Mouse (Mus musculus) liver, embryonic 12.5 days (tissue): ENCODE data around the gene Ccne1. TPM values are rescaled to one million over a fixed set of nuclear protein-coding genes. Genes with fewer than 3 reads are reported as not detected.
"Not testable (repeated sequence)": the region's sequence is repeated elsewhere in the genome, so short reads cannot be mapped to it uniquely, and the experiment has no call there.

Experiments
- ATAC-seq: fragments of 200-750 bp; cut with Nextera tagmentation; 2 replicates; pipeline ENCODE4 v1.8.0; 2017; ENCODE audit warnings: moderate number of reproducible peaks, mild to moderate bottlenecking, moderate library complexity
- H3K27ac ChIP-seq: fragments of 300-500 bp; sonication (generic); 2 replicates; pipeline ENCODE4 v1.5.1; 2016; ENCODE audit warnings: mild to moderate bottlenecking
- H3K27me3 ChIP-seq: fragments of 300-500 bp; sonication (generic); replicated peaks from 2 replicates; pipeline ENCODE4 v1.6.1; 2016; ENCODE audit warnings: mild to moderate bottlenecking, moderate library complexity
- H3K36me3 ChIP-seq: fragments of 300-500 bp; sonication (generic); 2 replicates; pipeline ENCODE4 v1.6.1; 2016; ENCODE audit warnings: mild to moderate bottlenecking, moderate library complexity
- H3K4me1 ChIP-seq: fragments of 300-500 bp; sonication (generic); 2 replicates; pipeline ENCODE4 v1.6.1; 2016
- H3K4me2 ChIP-seq: fragments of 300-500 bp; sonication (generic); 2 replicates; pipeline ENCODE4 v1.6.1; 2016; ENCODE audit warnings: mild to moderate bottlenecking, moderate library complexity
- H3K4me3 ChIP-seq: fragments of 300-500 bp; sonication (generic); 2 replicates; pipeline ENCODE4 v1.5.1; 2016; ENCODE audit warnings: mild to moderate bottlenecking, moderate library complexity
- H3K9ac ChIP-seq: fragments of 300-500 bp; sonication (generic); 2 replicates; pipeline ENCODE4 v1.6.1; 2016; ENCODE audit warnings: mild to moderate bottlenecking, moderate library complexity
- H3K9me3 ChIP-seq: fragments of 300-500 bp; sonication (generic); replicated peaks from 2 replicates; pipeline ENCODE4 v1.6.1; 2016; ENCODE audit warnings: mild to moderate bottlenecking, moderate library complexity
- WGBS: fragments of 180-500 bp; shearing (Covaris S2); methylation state at CpG from one replicate; pipeline ENCODE4 v1.1.7; 2016; ENCODE audit not compliant: insufficient replicate concordance; 5-methylcytosine and 5-hydroxymethylcytosine counted together
- polyA plus RNA-seq: library from polyadenylated mRNA; unstranded; fragments of >200 nt; fragmentation: Nextera tagmentation; extraction: Ambion mirVana; gene quantifications from 2 replicates; pipeline ENCODE4 v1.2.1, GENCODE M21; 2016

Gene Ccne1
- polyA plus RNA-seq, 1 experiment from 2014 or later: 150 TPM

DNA sequence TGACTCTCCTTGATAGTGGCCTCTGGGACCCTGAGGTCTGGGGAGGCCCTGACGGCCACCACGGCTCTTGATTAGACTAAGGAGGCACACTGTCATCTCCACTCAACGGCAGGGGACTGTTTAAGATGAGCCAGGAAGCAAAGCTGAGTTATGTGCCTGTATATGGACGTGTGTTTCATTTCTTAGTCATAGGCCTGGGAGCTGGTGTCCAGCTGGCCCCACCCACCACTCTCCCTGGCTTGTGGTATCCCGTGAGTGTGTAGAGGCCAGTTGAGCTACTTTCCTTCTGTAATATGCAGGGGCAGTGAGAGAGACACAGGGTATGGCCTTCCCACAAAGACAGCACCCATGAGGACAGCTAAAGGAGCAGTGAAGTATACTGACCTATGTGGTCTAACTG, 20.9 kb upstream of the Ccne1 start:
- peak; percentile 42 for ATAC-seq
- not testable (repeated sequence) for H3K4me3 ChIP-seq, H3K27me3 ChIP-seq, H3K4me1 ChIP-seq, H3K9ac ChIP-seq, H3K4me2 ChIP-seq, H3K36me3 ChIP-seq, H3K27ac ChIP-seq, H3K9me3 ChIP-seq
- WGBS: 44% methylated on average over 5 of the region's 5 CpGs

DNA sequence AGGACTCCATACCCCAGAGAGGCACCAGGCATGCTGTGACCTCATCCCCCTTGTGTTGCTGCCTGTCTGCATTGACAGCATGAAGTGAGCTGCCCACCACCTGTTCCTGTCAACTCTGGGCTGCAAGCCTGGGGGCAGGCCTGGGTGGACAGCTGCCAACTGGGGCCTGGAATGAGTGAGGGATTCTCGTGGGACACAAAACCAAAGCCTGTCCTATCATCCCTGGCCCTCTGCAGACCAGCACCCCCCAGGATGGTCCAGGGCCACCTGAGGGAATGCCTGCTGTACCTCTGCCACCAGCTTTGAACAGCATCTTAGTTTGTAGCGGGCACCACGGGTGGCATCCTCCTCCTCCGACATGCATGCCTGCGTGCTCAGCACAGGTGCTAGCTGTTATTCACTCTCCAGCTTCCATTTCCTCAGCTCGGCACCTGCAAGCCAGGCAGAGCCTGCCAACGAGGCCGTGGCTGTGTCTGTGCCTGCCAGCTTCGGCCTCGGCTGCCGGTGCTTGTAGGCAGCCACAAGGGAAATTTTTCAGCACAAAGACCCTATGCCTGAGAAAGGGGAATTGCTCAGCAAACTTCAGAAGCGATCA, 18.3 kb upstream of the Ccne1 start:
- H3K4me3 ChIP-seq: no peak overlapping the region
- no peak overlapping the region for H3K9ac ChIP-seq
- 66% methylated on average over 12 of the region's 12 CpGs for WGBS
- H3K9me3 ChIP-seq: no peaks in the 10 kb centered on the region
- no peak overlapping the region for H3K4me2 ChIP-seq
- no peaks in the 10 kb centered on the region for H3K4me1 ChIP-seq
- H3K36me3 ChIP-seq: no peaks in the 10 kb centered on the region
- peaks cover 10% of the 10 kb centered on the region; the same call in 1 of the 2 replicates for H3K27me3 ChIP-seq
- H3K27ac ChIP-seq: no peak overlapping the region
- no peak for ATAC-seq

DNA sequence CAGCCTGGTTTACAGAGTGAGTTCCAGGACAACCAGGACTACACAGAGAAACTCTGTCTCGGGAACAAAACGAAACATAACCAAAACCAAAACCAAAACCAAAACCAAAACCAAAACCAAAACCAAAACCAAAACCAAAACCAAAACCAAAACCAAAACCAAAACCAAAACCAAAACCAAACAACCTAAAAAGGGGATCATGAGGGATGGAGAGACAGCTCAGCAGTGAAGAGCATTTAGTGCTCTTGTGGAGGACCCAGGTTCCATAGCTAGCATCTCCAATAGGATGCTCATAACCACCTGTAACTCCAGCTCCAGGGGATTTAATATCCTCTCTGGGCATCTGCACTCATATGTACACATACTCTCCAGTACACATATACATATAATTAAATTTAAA, 16.8 kb upstream of the Ccne1 start:
- not testable (repeated sequence) for H3K36me3 ChIP-seq, H3K9me3 ChIP-seq, H3K4me1 ChIP-seq, H3K4me2 ChIP-seq, H3K4me3 ChIP-seq, ATAC-seq, H3K27ac ChIP-seq, H3K9ac ChIP-seq
- peaks cover 13% of the 10 kb centered on the region; the same call in 1 of the 2 replicates for H3K27me3 ChIP-seq
- WGBS: 40% methylated on average over 2 of the region's 2 CpGs

DNA sequence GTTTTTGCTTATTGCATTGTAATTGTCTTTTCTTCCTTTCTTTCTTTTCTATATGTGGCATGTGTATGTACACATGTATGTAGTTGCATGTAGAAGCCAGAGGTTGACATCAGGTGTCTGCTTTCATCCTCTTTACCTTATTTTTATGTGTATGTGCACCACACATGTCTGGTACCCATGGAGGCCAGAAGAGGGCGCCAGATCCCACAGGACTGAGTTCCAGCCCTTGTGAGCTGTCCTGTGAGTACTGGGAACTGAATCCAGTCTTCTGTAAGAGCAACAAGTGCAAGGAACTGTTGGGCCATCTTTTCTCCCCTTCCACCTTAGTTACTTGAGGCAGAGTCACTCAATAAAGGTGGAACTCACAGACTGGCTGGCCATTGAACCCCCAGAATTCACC, 11.3 kb upstream of the Ccne1 start:
- no peak overlapping the region for H3K4me3 ChIP-seq
- H3K9ac ChIP-seq: no peak overlapping the region
- no peaks in the 10 kb centered on the region for H3K9me3 ChIP-seq
- H3K27me3 ChIP-seq: peaks cover 46% of the 10 kb centered on the region
- H3K4me2 ChIP-seq: no peak overlapping the region
- H3K27ac ChIP-seq: no peak overlapping the region
- no peaks in the 10 kb centered on the region for H3K36me3 ChIP-seq
- no peak for ATAC-seq
- WGBS: 6% methylated on average over 1 of the region's 1 CpGs
- H3K4me1 ChIP-seq: no peaks in the 10 kb centered on the region

DNA sequence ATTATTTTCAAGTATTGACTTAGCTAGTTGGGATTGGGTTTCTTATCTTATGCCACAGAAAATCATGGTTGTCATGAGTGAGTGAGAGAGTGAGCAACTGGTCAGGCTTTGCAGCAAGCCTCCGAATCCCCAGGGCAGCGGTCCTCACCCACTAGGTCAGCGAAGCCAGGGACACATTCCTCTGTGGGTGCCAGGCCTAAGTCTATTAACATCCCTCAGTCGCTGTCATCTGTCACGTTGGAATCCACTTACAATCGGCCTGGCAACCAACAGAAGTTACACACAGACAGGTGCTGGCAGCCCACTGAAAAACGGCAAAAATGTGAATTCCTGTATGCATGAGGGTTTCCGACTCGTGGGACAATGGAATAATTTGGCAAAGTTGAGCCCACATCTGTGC, 5.1 kb upstream of the Ccne1 start:
- H3K27ac ChIP-seq: no peak overlapping the region
- no peak for ATAC-seq
- peaks cover 31% of the 10 kb centered on the region for H3K27me3 ChIP-seq
- H3K9ac ChIP-seq: no peak overlapping the region
- H3K4me1 ChIP-seq: peaks cover 24% of the 10 kb centered on the region
- WGBS: 71% methylated on average over 9 of the region's 9 CpGs
- no peak overlapping the region for H3K4me3 ChIP-seq
- no peaks in the 10 kb centered on the region for H3K9me3 ChIP-seq
- H3K4me2 ChIP-seq: no peak overlapping the region
- no peaks in the 10 kb centered on the region for H3K36me3 ChIP-seq

DNA sequence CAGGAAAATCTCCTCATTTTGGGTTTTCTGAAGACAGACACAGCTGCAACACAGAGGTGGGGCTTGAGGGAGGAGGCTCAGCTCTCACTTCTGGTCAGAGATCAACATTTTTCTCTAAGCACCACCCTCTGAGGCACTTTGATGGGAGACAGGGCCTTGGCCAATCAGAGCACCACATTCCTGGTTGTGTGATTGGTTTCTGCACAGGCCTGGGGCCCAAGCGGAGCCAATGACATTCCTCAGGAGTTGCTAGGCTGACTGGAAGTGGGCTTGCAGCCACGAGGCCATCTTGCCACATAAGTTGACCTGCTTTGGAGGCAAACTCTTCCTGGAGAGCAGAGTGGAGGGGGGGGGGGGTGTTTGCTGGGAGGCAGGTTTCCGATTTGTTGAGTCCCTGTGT, 4.7 kb upstream of the Ccne1 start:
- no peak overlapping the region for H3K9ac ChIP-seq
- H3K9me3 ChIP-seq: no peaks in the 10 kb centered on the region
- peaks cover 31% of the 10 kb centered on the region for H3K27me3 ChIP-seq
- H3K27ac ChIP-seq: peak overlapping the region; percentile 45; the same call in 1 of the 2 replicates
- H3K36me3 ChIP-seq: no peaks in the 10 kb centered on the region
- H3K4me1 ChIP-seq: peaks cover 24% of the 10 kb centered on the region
- H3K4me3 ChIP-seq: no peak overlapping the region
- ATAC-seq: no peak
- WGBS: 47% methylated on average over 3 of the region's 3 CpGs
- H3K4me2 ChIP-seq: no peak overlapping the region

DNA sequence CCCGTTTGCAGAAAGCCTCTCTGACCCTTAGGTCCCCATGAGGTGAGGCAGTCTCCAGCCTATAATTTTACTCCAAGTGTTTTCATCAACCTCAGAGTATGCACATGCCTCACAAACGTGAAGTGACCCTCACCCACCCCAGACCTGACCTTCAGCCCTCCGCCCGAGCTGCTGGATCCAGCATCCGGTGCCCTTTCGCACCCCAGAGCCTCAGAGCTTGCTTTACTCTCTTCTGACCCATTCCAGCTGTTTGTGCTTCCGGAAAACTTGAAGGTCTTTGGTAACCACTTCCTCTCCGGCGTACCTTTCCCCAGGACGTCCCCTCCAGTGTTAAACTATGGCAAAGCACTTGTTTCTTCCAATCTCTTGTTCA, 912 bp upstream of the Ccne1 start:
- H3K9ac ChIP-seq: peak overlapping the region; percentile 75

DNA sequence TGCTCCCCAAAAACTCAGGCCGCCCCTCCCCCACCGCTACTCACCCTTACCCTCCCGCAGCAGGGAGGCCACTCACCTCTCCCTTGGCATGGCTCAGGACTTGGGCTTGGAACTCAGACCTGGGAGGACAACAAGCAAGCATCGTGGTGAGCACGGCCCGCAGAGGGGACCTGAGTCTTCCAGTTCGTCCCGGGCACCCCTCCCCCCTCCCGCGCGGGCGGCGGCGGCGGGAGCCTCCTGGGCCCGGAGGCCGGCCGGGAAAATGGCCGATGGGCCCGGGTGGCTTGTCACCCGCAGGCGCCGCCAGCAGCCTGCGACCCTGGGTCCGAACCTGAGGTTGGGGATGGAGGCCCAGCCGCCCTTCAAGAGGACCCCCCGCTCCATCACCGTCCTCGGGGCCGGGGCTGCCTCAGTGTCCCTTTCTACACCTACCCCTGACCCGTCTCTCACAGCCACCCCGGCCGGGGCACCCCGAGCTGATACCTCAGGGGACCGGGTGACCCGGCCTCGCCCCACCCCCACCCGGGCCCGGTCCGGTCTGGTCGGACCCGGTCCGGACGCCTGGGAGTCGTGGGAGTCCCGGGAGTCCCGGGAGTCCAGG, 523 bp downstream of the Ccne1 start:
- ATAC-seq: peak; percentile 8; the same call in 1 of the 2 replicates
- Histone ChIP-seq H3K9ac (peak overlapping the region; percentile 94), H3K4me2 (peak overlapping the region; percentile 99), H3K36me3 (peaks cover 38% of the 10 kb centered on the region), H3K27ac (peak overlapping the region; percentile 95), H3K9me3 (no peaks in the 10 kb centered on the region), H3K27me3 (no peaks in the 10 kb centered on the region), H3K4me1 (peaks cover 67% of the 10 kb centered on the region), H3K4me3 (peak overlapping the region; percentile 94)
- under 1% methylated on average over 47 of the region's 47 CpGs for WGBS

More for the DNA sequence above, 912 bp upstream of the Ccne1 start:
- Histone ChIP-seq H3K9me3 (no peaks in the 10 kb centered on the region), H3K4me2 (peak overlapping the region; percentile 99), H3K27ac (peak overlapping the region; percentile 76), H3K4me1 (peaks cover 58% of the 10 kb centered on the region), H3K36me3 (peaks cover 23% of the 10 kb centered on the region), H3K27me3 (0 out of 2 replicates have a peak, but pooled peaks cover 3% of the 10 kb centered on the region), H3K4me3 (peak overlapping the region; percentile 94)
- ATAC-seq: no peak
- WGBS: 12% methylated on average over 10 of the region's 10 CpGs

DNA sequence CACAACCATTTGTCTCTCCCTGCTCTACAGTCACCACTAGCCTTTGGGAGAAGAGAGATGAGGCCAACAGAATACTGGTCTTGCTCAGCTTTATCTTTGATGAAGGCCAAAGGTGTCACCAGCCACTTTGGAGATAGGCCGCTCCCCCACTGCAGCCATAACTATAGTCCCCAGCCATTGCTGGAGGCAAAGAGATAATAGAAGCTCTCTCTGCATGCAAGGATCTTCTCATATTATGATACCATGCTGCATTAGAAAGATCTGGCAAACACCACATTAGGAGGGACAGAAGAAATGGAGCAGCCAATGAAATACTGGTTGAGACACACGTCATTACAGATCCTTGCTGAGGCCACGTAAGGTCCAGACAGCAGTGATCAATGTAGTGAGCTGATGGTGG, 2.0 kb downstream of the Ccne1 start:
- peak; percentile 77 for ATAC-seq
- Histone ChIP-seq H3K27me3 (no peaks in the 10 kb centered on the region), H3K4me1 (peaks cover 75% of the 10 kb centered on the region), H3K36me3 (peaks cover 52% of the 10 kb centered on the region), H3K9me3 (no peaks in the 10 kb centered on the region), H3K9ac (peak overlapping the region; percentile 94), H3K4me3 (peak overlapping the region; percentile 94), H3K4me2 (peak overlapping the region; percentile 99), H3K27ac (peak overlapping the region; percentile 95)
- 20% methylated on average over 3 of the region's 3 CpGs for WGBS

DNA sequence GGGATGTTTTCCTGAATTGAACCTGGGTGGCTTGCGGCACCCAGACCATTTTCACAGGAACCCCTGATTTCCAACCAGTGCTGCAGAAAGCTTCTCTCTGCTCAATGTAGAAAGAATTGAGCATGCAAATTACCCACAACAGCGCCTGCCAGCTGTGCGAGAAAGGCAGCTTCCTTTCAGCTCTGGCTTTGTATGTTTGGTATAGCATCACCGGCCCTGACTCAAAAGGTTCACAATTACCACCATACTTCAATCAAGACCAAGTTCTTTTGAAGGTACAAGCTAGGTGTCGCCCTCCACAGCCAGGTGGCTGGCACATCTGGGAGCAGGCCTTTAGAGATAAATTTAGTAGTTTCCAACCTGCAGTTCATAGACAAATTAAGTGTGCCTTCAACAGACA, 3.2 kb downstream of the Ccne1 start:
- H3K36me3 ChIP-seq: peaks cover 65% of the 10 kb centered on the region
- H3K27me3 ChIP-seq: no peaks in the 10 kb centered on the region
- H3K9me3 ChIP-seq: no peaks in the 10 kb centered on the region
- peak overlapping the region; percentile 95 for H3K27ac ChIP-seq
- peak overlapping the region; percentile 94 for H3K9ac ChIP-seq
- peak overlapping the region; percentile 99 for H3K4me2 ChIP-seq
- peak overlapping the region; percentile 94 for H3K4me3 ChIP-seq
- no peak for ATAC-seq
- 83% methylated on average over 5 of the region's 5 CpGs for WGBS
- peaks cover 72% of the 10 kb centered on the region for H3K4me1 ChIP-seq

DNA sequence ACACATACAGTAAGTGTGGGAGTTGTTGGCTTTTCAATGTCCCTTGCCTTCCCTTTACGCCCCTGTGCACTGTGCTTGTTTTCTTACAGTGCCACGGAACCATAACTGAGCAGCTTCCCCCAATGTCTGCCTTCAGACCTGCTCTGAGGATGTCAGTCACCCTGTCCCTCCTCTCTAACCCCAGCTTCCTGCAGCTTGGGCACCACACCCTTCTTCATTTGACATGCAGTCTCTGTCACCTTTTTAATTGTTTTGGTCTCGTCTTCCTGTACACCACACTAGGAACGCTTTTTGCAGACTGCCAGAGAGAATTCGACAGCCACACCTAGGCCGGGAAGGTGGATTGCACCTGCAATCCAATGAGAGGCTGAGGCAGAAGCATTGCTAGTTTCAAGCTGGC, 13.0 kb downstream of the Ccne1 start:
- Histone ChIP-seq H3K36me3 (peaks cover 37% of the 10 kb centered on the region), H3K4me2 (no peak overlapping the region), H3K9me3 (0 out of 2 replicates have a peak, but pooled peaks cover 4% of the 10 kb centered on the region), H3K27me3 (no peaks in the 10 kb centered on the region), H3K4me1 (peaks cover 1% of the 10 kb centered on the region), H3K9ac (no peak overlapping the region), H3K4me3 (no peak overlapping the region), H3K27ac (no peak overlapping the region)
- 64% methylated on average over 6 of the region's 6 CpGs for WGBS
- ATAC-seq: no peak

DNA sequence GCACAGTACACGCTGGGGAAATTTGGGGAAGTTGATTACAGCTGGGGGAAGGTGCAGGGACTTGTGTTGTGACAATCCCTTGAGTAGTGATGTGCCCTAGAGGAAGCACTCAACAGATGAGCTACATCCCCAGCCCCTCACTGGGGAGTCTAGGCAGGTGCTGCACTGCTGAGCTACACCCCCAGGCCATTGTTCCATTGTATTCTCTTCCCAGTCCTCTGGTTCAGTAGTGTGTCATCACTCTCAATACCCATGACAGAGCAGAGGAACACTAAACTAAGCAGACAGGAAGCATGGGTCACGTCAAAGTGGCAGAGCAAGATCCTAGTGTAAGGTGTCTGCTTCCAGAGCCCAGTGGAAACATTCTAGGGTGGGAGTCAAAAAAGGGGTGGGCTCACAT, 14.2 kb downstream of the Ccne1 start:
- Histone ChIP-seq H3K9me3 (0 out of 2 replicates have a peak, but pooled peaks cover 4% of the 10 kb centered on the region), H3K4me3 (no peak overlapping the region), H3K27me3 (no peaks in the 10 kb centered on the region), H3K4me2 (no peak overlapping the region), H3K36me3 (peaks cover 25% of the 10 kb centered on the region), H3K9ac (no peak overlapping the region), H3K27ac (no peak overlapping the region), H3K4me1 (peaks cover 10% of the 10 kb centered on the region)
- WGBS: 28% methylated on average over 2 of the region's 2 CpGs
- ATAC-seq: no peak
